Mouse (Mus musculus): ENCODE data around the gene Cyren. TPM values are rescaled to one million over a fixed set of nuclear protein-coding genes. Genes with fewer than 3 reads are reported as not detected.

The Cyren gene
- polyA plus RNA-seq, 1 experiment from 2014 or later = 10.6 TPM

GRCm38 (mm10) chr6:34871929-34872328 is 5.9 kb downstream of the Cyren start:
- Histone ChIP-seq H3K4me2 (no peak overlapping the region), H3K9ac (no peak overlapping the region), H3K27me3 (replicated peaks) (no peaks in the 10 kb centered on the region), H3K4me1 (peaks cover 10% of the 10 kb centered on the region), H3K4me3 (no peak overlapping the region), H3K27ac (no peak overlapping the region), H3K9me3 (no peaks in the 10 kb centered on the region), H3K36me3 (replicated peaks) (no peaks in the 10 kb centered on the region)
- 94% methylated on average over 7 of the region's 7 CpGs for WGBS
- ATAC-seq (replicated peaks) = no peak

GRCm38 (mm10) chr6:34870724-34871123 is 7.1 kb downstream of the Cyren start:
- WGBS = 84% methylated on average over 5 of the region's 5 CpGs
- Histone ChIP-seq H3K4me1 (no peaks in the 10 kb centered on the region), H3K27ac (no peak overlapping the region), H3K9ac (no peak overlapping the region), H3K27me3 (replicated peaks) (no peaks in the 10 kb centered on the region), H3K9me3 (no peaks in the 10 kb centered on the region), H3K4me3 (no peak overlapping the region), H3K4me2 (no peak overlapping the region), H3K36me3 (replicated peaks) (no peaks in the 10 kb centered on the region)
- ATAC-seq (replicated peaks) = no peak

- Histone ChIP-seq H3K4me3 (no peak overlapping the region), H3K4me2 (no peak overlapping the region), H3K4me1 (no peaks in the 10 kb centered on the region), H3K9me3 (no peaks in the 10 kb centered on the region), H3K27ac (no peak overlapping the region), H3K36me3 (replicated peaks) (no peaks in the 10 kb centered on the region), H3K27me3 (replicated peaks) (no peaks in the 10 kb centered on the region), H3K9ac (no peak overlapping the region)
- 83% methylated on average over 5 of the region's 5 CpGs for WGBS
- ATAC-seq (replicated peaks) = no peak
Observed at GRCm38 (mm10) chr6:34870136-34870535, 7.7 kb downstream of the Cyren start.

GRCm38 (mm10) chr6:34869225-34869915 is 8.5 kb downstream of the Cyren start:
- ATAC-seq (replicated peaks) = no peak
- Histone ChIP-seq H3K4me3 (no peak overlapping the region), H3K9me3 (no peaks in the 10 kb centered on the region), H3K4me2 (no peak overlapping the region), H3K36me3 (replicated peaks) (no peaks in the 10 kb centered on the region), H3K9ac (no peak overlapping the region), H3K4me1 (no peaks in the 10 kb centered on the region), H3K27ac (no peak overlapping the region), H3K27me3 (replicated peaks) (no peaks in the 10 kb centered on the region)
- WGBS = 85% methylated on average over 13 of the region's 13 CpGs

- WGBS = 86% methylated on average over 20 of the region's 20 CpGs
- H3K9me3 ChIP-seq = no peaks in the 10 kb centered on the region
Observed at GRCm38 (mm10) chr6:34868507-34869217, 9.2 kb downstream of the Cyren start.

GRCm38 (mm10) chr6:34867995-34868350 is 9.9 kb downstream of the Cyren start:
- Histone ChIP-seq H3K27me3 (replicated peaks) (no peaks in the 10 kb centered on the region), H3K9ac (no peak overlapping the region), H3K4me1 (no peaks in the 10 kb centered on the region), H3K4me3 (no peak overlapping the region), H3K4me2 (no peak overlapping the region), H3K27ac (no peak overlapping the region), H3K9me3 (no peaks in the 10 kb centered on the region), H3K36me3 (replicated peaks) (no peaks in the 10 kb centered on the region)
- WGBS = 76% methylated on average over 10 of the region's 10 CpGs
- no peak for ATAC-seq (replicated peaks)

More at GRCm38 (mm10) chr6:34868507-34869217, 9.2 kb downstream of the Cyren start:
- Histone ChIP-seq H3K4me3 (no peak overlapping the region), H3K27me3 (replicated peaks) (no peaks in the 10 kb centered on the region), H3K36me3 (replicated peaks) (no peaks in the 10 kb centered on the region), H3K4me1 (no peaks in the 10 kb centered on the region), H3K9ac (no peak overlapping the region), H3K27ac (no peak overlapping the region), H3K4me2 (no peak overlapping the region)
- ATAC-seq (replicated peaks) = no peak

GRCm38 (mm10) chr6:34867301-34867994 is 10.4 kb downstream of the Cyren start:
- no peaks in the 10 kb centered on the region for H3K9me3 ChIP-seq
- no peaks in the 10 kb centered on the region for H3K27me3 ChIP-seq (replicated peaks)
- WGBS = 78% methylated on average over 16 of the region's 16 CpGs
- H3K4me2 ChIP-seq = no peak overlapping the region
- H3K4me1 ChIP-seq = no peaks in the 10 kb centered on the region
- no peak for ATAC-seq (replicated peaks)
- H3K4me3 ChIP-seq = no peak overlapping the region
- no peak overlapping the region for H3K9ac ChIP-seq
- no peak overlapping the region for H3K27ac ChIP-seq
- H3K36me3 ChIP-seq (replicated peaks) = no peaks in the 10 kb centered on the region

- 38% methylated on average over 8 of the region's 8 CpGs for whole genome bisulfite sequencing
- H3K9ac ChIP-seq = no peak overlapping the region
- H3K4me2 ChIP-seq = no peak overlapping the region
- H3K4me3 ChIP-seq = no peak overlapping the region
- H3K36me3 ChIP-seq (replicated peaks) = no peaks in the 10 kb centered on the region
- H3K27me3 ChIP-seq (replicated peaks) = no peaks in the 10 kb centered on the region
- H3K27ac ChIP-seq = no peak overlapping the region
- no peaks in the 10 kb centered on the region for H3K9me3 ChIP-seq
- no peaks in the 10 kb centered on the region for H3K4me1 ChIP-seq
- ATAC-seq (replicated peaks) = no peak
Observed at GRCm38 (mm10) chr6:34866786-34867185, 11.1 kb downstream of the Cyren start.

- H3K4me3 ChIP-seq = no peak overlapping the region
- H3K4me1 ChIP-seq = no peaks in the 10 kb centered on the region
- no peak for ATAC-seq (replicated peaks)
- no peaks in the 10 kb centered on the region for H3K36me3 ChIP-seq (replicated peaks)
- H3K4me2 ChIP-seq = no peak overlapping the region
- H3K27me3 ChIP-seq (replicated peaks) = no peaks in the 10 kb centered on the region
- whole genome bisulfite sequencing = 69% methylated on average over 7 of the region's 7 CpGs
- no peak overlapping the region for H3K9ac ChIP-seq
- H3K9me3 ChIP-seq = no peaks in the 10 kb centered on the region
- H3K27ac ChIP-seq = no peak overlapping the region
Observed at GRCm38 (mm10) chr6:34865711-34866593, 11.9 kb downstream of the Cyren start.

GRCm38 (mm10) chr6:34865213-34865612 is 12.6 kb downstream of the Cyren start:
- no peak for ATAC-seq (replicated peaks)
- Histone ChIP-seq H3K4me2 (no peak overlapping the region), H3K9me3 (no peaks in the 10 kb centered on the region), H3K4me1 (no peaks in the 10 kb centered on the region), H3K9ac (no peak overlapping the region), H3K27ac (no peak overlapping the region), H3K27me3 (replicated peaks) (no peaks in the 10 kb centered on the region), H3K4me3 (no peak overlapping the region), H3K36me3 (replicated peaks) (no peaks in the 10 kb centered on the region)
- WGBS = 80% methylated on average over 5 of the region's 5 CpGs

GRCm38 (mm10) chr6:34863786-34864514 is 13.9 kb downstream of the Cyren start:
- ATAC-seq (replicated peaks) = no peak
- Histone ChIP-seq H3K27me3 (replicated peaks) (no peaks in the 10 kb centered on the region), H3K4me3 (no peak overlapping the region), H3K4me2 (no peak overlapping the region), H3K9me3 (no peaks in the 10 kb centered on the region), H3K36me3 (replicated peaks) (no peaks in the 10 kb centered on the region), H3K4me1 (no peaks in the 10 kb centered on the region), H3K27ac (no peak overlapping the region), H3K9ac (no peak overlapping the region)
- WGBS = 70% methylated on average over 9 of the region's 9 CpGs
